Mouse (Mus musculus) left cerebral cortex, adult 18-20 months (tissue): Measurements from ENCODE around the gene Gm20696. TPM values are rescaled to one million over a fixed set of nuclear protein-coding genes. Genes with fewer than 3 reads are reported as not detected.

Experiments
- DNase-seq, 2 experiments: peaks; one replicate each; pipeline ENCODE4 v3.0.0; 2021 to 2022; ENCODE audit warnings: low spot score in 2 of 2, mixed read lengths in 1 of 2
- total RNA-seq, 2 experiments: library from RNA; stranded (reverse); gene quantifications; 2 replicates each; pipeline ENCODE4 v1.2.3; 2021

Gene Gm20696
- total RNA-seq, 2 experiments from 2014 or later, result 7.2 to 8.7 TPM

- no peak for DNase-seq
Measured at GRCm38 (mm10) chr6:99335174-99335830, 331.3 kb downstream of the Gm20696 start.

GRCm38 (mm10) chr6:99334255-99334654, 332.3 kb downstream of the Gm20696 start:
- DNase-seq, result no peak

GRCm38 (mm10) chr6:99333127-99333526, 333.5 kb downstream of the Gm20696 start:
- no peak for DNase-seq

- DNase-seq, result no peak
Measured at GRCm38 (mm10) chr6:99330169-99330568, 336.4 kb downstream of the Gm20696 start.

- DNase-seq, result no peak
Measured at GRCm38 (mm10) chr6:99328634-99329033, 338.0 kb downstream of the Gm20696 start.

DNA sequence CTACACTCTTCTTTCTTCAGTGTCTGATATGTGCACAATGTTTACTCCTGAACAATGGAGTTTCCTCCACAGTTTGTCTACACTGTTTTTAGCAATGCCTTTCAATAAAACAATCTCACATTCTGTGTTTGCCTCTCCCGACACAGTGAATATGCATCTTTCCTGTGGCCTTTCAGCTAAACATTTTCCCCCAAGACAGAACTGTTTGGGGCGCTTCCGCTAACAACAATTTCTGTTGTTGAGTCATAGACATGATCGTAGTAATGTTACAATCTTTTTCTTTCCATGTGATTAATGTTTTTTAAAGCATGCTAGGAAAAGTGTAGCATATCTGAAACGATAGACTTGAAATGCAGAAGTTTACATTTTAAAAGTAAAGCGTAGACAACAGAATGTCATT, 338.5 kb downstream of the Gm20696 start:
- no peak for DNase-seq

DNA sequence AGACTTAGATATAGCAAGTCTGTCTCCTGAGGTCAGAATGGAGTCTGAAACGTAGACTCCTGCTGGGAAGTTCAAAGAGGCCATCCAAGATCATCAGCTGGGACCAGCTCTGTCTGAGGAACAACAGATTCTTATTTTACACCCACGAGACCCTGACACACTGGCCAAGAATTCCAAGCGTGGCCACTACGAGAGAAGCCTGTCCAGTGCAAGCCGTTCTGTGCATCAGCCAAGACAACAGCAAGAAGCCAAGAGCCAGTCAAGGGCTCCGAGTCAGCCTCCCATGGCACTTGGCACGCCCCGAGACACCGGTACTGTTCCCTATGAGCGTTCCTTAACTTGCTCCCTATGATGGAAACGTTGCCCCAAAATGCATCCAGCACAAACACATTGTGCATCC, 338.9 kb downstream of the Gm20696 start:
- no peak for DNase-seq

DNA sequence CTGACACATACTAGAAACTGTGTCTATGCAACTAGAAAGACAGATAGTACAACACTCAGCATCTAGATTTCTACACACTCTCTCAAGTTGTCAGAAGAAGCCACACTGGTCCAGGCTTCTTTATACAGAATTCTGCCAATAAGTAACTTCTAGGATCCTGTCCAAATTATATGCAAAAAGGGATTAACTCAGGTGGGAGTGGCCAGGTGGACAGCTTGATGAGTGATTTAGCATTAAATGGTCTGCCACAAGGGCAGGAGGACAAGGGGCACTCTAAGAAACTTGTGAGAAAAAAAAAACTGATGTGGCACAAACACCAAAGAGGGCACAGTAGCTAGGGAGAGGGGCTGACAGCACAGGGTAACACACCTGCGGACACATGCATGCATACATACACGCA, 340.7 kb downstream of the Gm20696 start:
- DNase-seq, result no peak

DNA sequence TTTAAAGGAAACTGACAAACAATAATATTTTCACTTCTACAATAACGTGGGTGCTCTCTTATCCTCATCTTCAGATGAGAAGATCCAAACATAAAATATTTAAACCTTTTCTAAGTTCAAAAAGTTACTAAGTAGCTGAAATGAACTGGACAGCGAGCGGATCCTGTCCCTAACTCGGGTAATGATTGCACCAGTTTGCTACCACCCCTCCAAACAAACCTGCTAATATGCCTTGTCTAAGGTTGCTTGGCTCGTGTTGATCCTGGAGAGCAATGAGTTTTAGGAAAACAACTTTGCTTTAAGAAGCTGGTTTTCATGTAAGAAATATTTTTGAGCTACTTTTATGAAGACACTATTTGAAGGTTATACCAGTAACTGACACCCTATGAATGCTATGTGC, 341.1 kb downstream of the Gm20696 start:
- DNase-seq, result no peak

DNA sequence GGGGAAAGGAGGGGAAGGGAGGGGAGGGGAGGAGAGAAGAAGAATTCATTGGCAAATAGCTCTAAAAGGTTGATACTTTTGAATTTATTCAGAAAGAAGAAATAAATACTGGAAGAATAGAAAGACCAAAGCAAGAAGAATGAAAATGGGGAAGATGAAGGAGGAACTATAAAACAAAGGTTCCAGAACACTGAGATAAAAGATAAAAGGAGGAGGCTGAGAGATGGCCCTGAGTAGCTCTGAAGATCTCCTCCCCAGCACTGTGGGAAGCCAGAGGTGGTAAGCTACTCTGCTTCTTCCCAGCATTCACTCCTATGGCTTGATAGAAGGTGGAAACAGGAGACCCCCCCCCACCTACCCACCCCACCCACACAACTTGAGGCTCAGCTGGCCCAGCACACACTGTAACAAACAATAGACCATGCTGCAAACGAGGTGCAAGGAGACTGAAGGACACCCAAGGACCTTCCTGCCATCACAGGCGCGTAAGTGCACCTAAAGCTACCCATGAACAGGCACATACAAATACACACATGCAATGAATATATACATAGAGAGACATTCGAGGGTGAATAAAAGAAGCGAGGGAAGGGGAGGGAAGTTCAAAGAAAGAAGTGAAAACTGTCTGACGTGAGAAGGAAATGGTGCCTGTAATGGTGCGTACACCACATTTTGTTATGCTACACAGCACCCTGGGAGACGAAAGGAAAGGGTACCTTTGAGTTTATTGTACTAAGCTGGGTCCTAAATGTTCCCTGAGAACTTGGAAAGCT, 344.3 kb downstream of the Gm20696 start:
- no peak for DNase-seq

DNA sequence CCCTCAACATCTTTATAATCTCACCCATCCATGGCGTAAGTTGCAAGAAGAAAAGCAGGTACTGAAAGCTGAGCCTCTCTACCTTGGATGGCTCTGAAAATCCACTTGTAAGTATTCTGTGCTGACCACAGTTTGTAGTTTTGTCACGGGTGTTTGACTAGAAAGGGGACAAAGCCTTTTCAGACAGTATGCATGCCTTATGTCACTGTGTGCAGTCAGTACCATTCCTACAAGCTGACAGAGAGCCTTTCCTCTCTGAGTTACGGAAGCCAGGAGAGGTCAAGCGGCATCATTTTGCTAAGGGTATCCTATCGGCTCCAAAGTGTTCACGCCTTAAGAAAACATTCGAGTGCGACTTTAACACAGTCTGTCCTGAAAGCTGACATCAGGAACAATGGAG, 346.2 kb downstream of the Gm20696 start:
- no peak for DNase-seq

GRCm38 (mm10) chr6:99319415-99320405, 346.9 kb downstream of the Gm20696 start:
- no peak for DNase-seq

- DNase-seq, result no peak
Measured at GRCm38 (mm10) chr6:99314746-99315145, 351.9 kb downstream of the Gm20696 start.

DNA sequence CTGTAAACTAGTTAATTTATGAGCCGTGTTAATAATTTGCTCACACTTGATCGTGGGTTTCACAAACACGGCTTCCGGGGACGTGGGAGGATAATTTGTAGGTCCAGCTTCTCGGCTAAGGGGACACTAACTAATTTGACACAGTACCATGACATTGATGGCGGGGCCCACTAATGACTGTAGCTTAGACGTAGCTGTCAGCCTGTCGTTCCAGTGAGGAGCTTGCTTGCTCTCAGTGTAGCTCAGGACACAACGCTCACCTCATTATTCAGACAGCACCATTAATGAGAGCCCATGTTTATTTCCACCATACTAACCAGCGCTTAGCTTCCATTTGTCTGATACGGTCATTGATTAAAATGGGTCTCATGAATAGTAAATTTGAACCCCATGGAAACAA, 356.1 kb downstream of the Gm20696 start:
- no peak for DNase-seq

- DNase-seq, result no peak
Measured at GRCm38 (mm10) chr6:99310171-99310500, 356.5 kb downstream of the Gm20696 start.

GRCm38 (mm10) chr6:99309466-99310170, 357.0 kb downstream of the Gm20696 start:
- DNase-seq, result no peak

DNA sequence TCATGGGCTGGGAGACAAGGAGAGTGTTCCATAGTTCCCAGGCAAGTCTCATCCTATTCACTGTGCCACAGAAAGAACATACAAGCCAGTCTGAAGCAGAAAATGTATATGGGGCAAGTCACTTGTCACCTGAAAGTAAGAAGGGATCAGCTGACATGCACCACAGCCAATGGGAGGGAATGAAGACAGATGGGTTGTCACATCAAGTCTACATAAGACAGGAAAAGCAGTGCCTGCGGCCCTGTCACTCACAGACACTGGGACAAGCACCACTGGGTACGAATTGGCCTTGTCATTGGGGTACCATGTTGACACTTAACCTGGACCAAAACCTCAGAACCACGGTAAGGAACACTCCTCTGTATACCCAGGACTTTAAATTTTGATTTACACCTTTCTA, 360.8 kb downstream of the Gm20696 start:
- no peak for DNase-seq

- DNase-seq, result no peak
Measured at GRCm38 (mm10) chr6:99305236-99305635, 361.4 kb downstream of the Gm20696 start.

DNA sequence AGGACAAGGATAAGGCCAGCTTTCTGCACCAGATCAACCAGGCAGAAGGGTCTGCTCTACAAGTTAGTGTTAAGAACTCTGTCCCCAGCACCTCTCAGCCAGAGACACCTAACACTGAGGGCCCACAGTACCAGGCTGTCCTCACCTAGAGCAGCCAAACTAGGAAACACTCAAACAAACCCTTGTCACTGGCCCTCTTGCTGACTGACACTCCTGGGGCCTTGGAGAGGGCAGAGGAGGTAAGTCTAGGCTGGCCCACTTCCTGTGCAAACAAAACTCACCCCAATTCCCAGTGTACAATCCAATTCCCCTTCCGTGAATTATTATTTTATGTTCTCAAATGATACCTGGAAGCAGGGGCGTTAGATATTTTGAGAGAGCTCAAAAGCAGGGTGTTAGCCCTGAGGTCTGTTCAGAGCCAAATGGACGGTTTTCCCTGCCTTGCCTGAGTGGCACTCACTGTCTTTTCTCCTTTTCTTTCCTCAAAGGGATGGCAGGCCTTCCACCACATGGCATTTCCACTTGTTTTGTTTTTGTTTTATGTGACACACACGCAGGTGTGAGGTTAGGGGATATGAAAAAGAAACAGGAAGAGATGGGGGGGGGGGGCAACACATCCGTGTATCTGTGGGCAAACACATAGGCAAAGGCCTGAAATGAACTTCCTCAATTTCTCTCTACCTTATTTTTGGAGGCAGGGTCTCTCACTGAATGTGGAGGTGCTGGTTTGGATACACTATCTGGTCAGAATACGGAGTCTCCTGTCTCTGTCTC, 363.7 kb downstream of the Gm20696 start:
- no peak for DNase-seq

- no peak for DNase-seq
Measured at GRCm38 (mm10) chr6:99301923-99302322, 364.7 kb downstream of the Gm20696 start.
